Mouse (Mus musculus) midbrain, embryonic 16.5 days (tissue): Measurements from ENCODE around the gene Cpsf7. TPM values are rescaled to one million over a fixed set of nuclear protein-coding genes. Genes with fewer than 3 reads are reported as not detected.

Experiments
- ATAC-seq: fragments of 200-750 bp; cut with Nextera tagmentation; 2 replicates; pipeline ENCODE4 v1.8.0; 2017; ENCODE audit warnings: moderate TSS enrichment
- H3K27ac ChIP-seq: fragments of 300-500 bp; sonication (generic); 2 replicates; pipeline ENCODE4 v1.5.1; 2014; ENCODE audit warnings: mild to moderate bottlenecking, low read length, mixed read lengths
- H3K27me3 ChIP-seq: fragments of 300-500 bp; sonication (generic); 2 replicates; pipeline ENCODE4 v1.6.1; 2014; ENCODE audit warnings: low read depth, low read length, mixed read lengths; ENCODE audit not compliant: control insufficient read depth, insufficient read depth
- H3K36me3 ChIP-seq: fragments of 300-500 bp; sonication (generic); 2 replicates; pipeline ENCODE4 v1.6.1; 2014; ENCODE audit warnings: mild to moderate bottlenecking, low read length, moderate library complexity, mixed read lengths; ENCODE audit not compliant: control insufficient read depth, insufficient read depth
- H3K4me1 ChIP-seq: fragments of 300-500 bp; sonication (generic); 2 replicates; pipeline ENCODE4 v1.6.1; 2014; ENCODE audit warnings: mild to moderate bottlenecking, low read length, mixed read lengths; ENCODE audit not compliant: control insufficient read depth, insufficient read depth
- H3K4me2 ChIP-seq: fragments of 300-500 bp; sonication (generic); 2 replicates; pipeline ENCODE4 v1.6.1; 2014; ENCODE audit warnings: mild to moderate bottlenecking, low read length, mixed read lengths
- H3K4me3 ChIP-seq: fragments of 300-500 bp; sonication (generic); 2 replicates; pipeline ENCODE4 v1.5.1; 2014; ENCODE audit warnings: low read depth, mild to moderate bottlenecking, low read length, moderate library complexity, mixed read lengths
- H3K9ac ChIP-seq: fragments of 300-500 bp; sonication (generic); 2 replicates; pipeline ENCODE4 v1.6.1; 2014; ENCODE audit warnings: low read depth, low read length, mixed read lengths
- H3K9me3 ChIP-seq: fragments of 300-500 bp; sonication (generic); replicated peaks from 2 replicates; pipeline ENCODE4 v1.6.1; 2014; ENCODE audit warnings: mild to moderate bottlenecking, low read length, mixed read lengths; ENCODE audit not compliant: control insufficient read depth, poor library complexity, severe bottlenecking
- WGBS: fragments of 180-500 bp; shearing (Covaris S2); extraction: QIAGEN DNeasy Blood & Tissue Kit; methylation state at CpG from one replicate; pipeline ENCODE4 v1.1.7; 2014; 5-methylcytosine and 5-hydroxymethylcytosine counted together
- polyA plus RNA-seq: library from polyadenylated mRNA; unstranded; fragments of >200 nt; fragmentation: Nextera tagmentation; extraction: Ambion mirVana; gene quantifications from 2 replicates; pipeline ENCODE4 v1.2.1, GENCODE M21; 2015

Gene Cpsf7
- polyA plus RNA-seq: 55.9 and 56.0 TPM in 2 replicates

- Histone ChIP-seq H3K4me3 (peak within 1 kb of the TSS; percentile 99), H3K4me2 (peak within 1 kb of the TSS; percentile 84), H3K9ac (peak within 1 kb of the TSS; percentile 99), H3K27me3 (no peaks in the 10 kb centered on the region), H3K36me3 (0 out of 2 replicates have a peak, but pooled peaks cover 4% of the 10 kb centered on the region), H3K9me3 (no peaks in the 10 kb centered on the region), H3K27ac (peak within 1 kb of the TSS; percentile 98), H3K4me1 (peaks cover 33% of the 10 kb centered on the region)
- WGBS: under 1% methylated on average over 68 of the region's 93 CpGs
- peak; percentile 96 for ATAC-seq
Measured at GRCm38 (mm10) chr19:10525106-10525901, at the start of gene Cpsf7. Gene Cpsf7, plus strand, starts transcription at chr19:10525266.

- Histone ChIP-seq H3K4me2 (no peak overlapping the region), H3K4me3 (no peak overlapping the region), H3K4me1 (peaks cover 10% of the 10 kb centered on the region), H3K9me3 (no peaks in the 10 kb centered on the region), H3K36me3 (no peaks in the 10 kb centered on the region), H3K9ac (no peak overlapping the region), H3K27me3 (no peaks in the 10 kb centered on the region), H3K27ac (no peak overlapping the region)
- no peak for ATAC-seq
- 70% methylated on average over 4 of the region's 4 CpGs for WGBS
Measured at GRCm38 (mm10) chr19:10479541-10479940, 45.5 kb upstream of the Cpsf7 start.

GRCm38 (mm10) chr19:10482703-10483102 is 42.4 kb upstream of the Cpsf7 start, which contains the start of gene Ppp1r32:
Gene Ppp1r32, minus strand, starts transcription at chr19:10482928.
- H3K9ac ChIP-seq: no peak within 1 kb of the TSS
- peak within 1 kb of the TSS; percentile 19 for H3K4me2 ChIP-seq
- H3K36me3 ChIP-seq: no peaks in the 10 kb centered on the region
- H3K27me3 ChIP-seq: no peaks in the 10 kb centered on the region
- no peak within 1 kb of the TSS for H3K4me3 ChIP-seq
- no peaks in the 10 kb centered on the region for H3K9me3 ChIP-seq
- peak within 1 kb of the TSS; percentile 24; the same call in 1 of the 2 replicates for H3K27ac ChIP-seq
- 18% methylated on average over 6 of the region's 6 CpGs for WGBS
- H3K4me1 ChIP-seq: peaks cover 10% of the 10 kb centered on the region
- ATAC-seq: peak; percentile 73

- H3K4me1 ChIP-seq: peaks cover 10% of the 10 kb centered on the region
- H3K4me2 ChIP-seq: no peak overlapping the region
- H3K9ac ChIP-seq: no peak overlapping the region
- no peak overlapping the region for H3K4me3 ChIP-seq
- H3K9me3 ChIP-seq: no peaks in the 10 kb centered on the region
- ATAC-seq: peak; percentile 72
- 22% methylated on average over 9 of the region's 9 CpGs for WGBS
- H3K27me3 ChIP-seq: no peaks in the 10 kb centered on the region
- H3K36me3 ChIP-seq: no peaks in the 10 kb centered on the region
- no peak overlapping the region for H3K27ac ChIP-seq
Measured at GRCm38 (mm10) chr19:10486264-10486738, 38.8 kb upstream of the Cpsf7 start.

- ATAC-seq: no peak
- Histone ChIP-seq H3K27me3 (no peaks in the 10 kb centered on the region), H3K4me3 (no peak overlapping the region), H3K4me2 (no peak overlapping the region), H3K27ac (no peak overlapping the region), H3K9me3 (no peaks in the 10 kb centered on the region), H3K4me1 (peaks cover 4% of the 10 kb centered on the region; the same call in 1 of the 2 replicates), H3K36me3 (no peaks in the 10 kb centered on the region; the same call in 1 of the 2 replicates), H3K9ac (no peak overlapping the region)
- 88% methylated on average over 1 of the region's 1 CpGs for WGBS
Measured at GRCm38 (mm10) chr19:10495670-10496069, 29.4 kb upstream of the Cpsf7 start.

GRCm38 (mm10) chr19:10496976-10497375 is 28.1 kb upstream of the Cpsf7 start:
- WGBS: 26% methylated on average over 2 of the region's 2 CpGs
- H3K4me3 ChIP-seq: no peak overlapping the region
- H3K4me2 ChIP-seq: no peak overlapping the region
- peak; percentile 47; the same call in 1 of the 2 replicates for ATAC-seq
- no peaks in the 10 kb centered on the region; the same call in none of the 2 replicates for H3K36me3 ChIP-seq
- no peaks in the 10 kb centered on the region for H3K9me3 ChIP-seq
- no peak overlapping the region for H3K9ac ChIP-seq
- H3K4me1 ChIP-seq: peaks cover 4% of the 10 kb centered on the region; the same call in 1 of the 2 replicates
- peak overlapping the region; percentile 8; the same call in 1 of the 2 replicates for H3K27ac ChIP-seq
- H3K27me3 ChIP-seq: no peaks in the 10 kb centered on the region

- peaks cover 4% of the 10 kb centered on the region; the same call in 1 of the 2 replicates for H3K4me1 ChIP-seq
- 54% methylated on average over 8 of the region's 8 CpGs for WGBS
- H3K4me3 ChIP-seq: no peak overlapping the region
- no peak overlapping the region for H3K9ac ChIP-seq
- no peak overlapping the region for H3K4me2 ChIP-seq
- H3K36me3 ChIP-seq: no peaks in the 10 kb centered on the region; the same call in none of the 2 replicates
- peak; percentile 52 for ATAC-seq
- H3K27ac ChIP-seq: peak overlapping the region; percentile 8; the same call in 1 of the 2 replicates
- no peaks in the 10 kb centered on the region for H3K9me3 ChIP-seq
- no peaks in the 10 kb centered on the region for H3K27me3 ChIP-seq
Measured at GRCm38 (mm10) chr19:10497512-10498160, 27.4 kb upstream of the Cpsf7 start.

- peaks cover 4% of the 10 kb centered on the region; the same call in 1 of the 2 replicates for H3K4me1 ChIP-seq
- H3K9me3 ChIP-seq: no peaks in the 10 kb centered on the region
- H3K4me2 ChIP-seq: no peak overlapping the region
- peaks cover 2% of the 10 kb centered on the region for H3K36me3 ChIP-seq
- H3K9ac ChIP-seq: no peak overlapping the region
- H3K4me3 ChIP-seq: no peak overlapping the region
- WGBS: 95% methylated on average over 8 of the region's 8 CpGs
- no peaks in the 10 kb centered on the region for H3K27me3 ChIP-seq
- ATAC-seq: no peak
- no peak overlapping the region for H3K27ac ChIP-seq
Measured at GRCm38 (mm10) chr19:10500581-10500980, 24.5 kb upstream of the Cpsf7 start.
